Mouse (Mus musculus) heart, adult 2 months (tissue): ENCODE data around the gene Gm11172. TPM values are rescaled to one million over a fixed set of nuclear protein-coding genes. Genes with fewer than 3 reads are reported as not detected.

Source experiments
- DNase-seq, 2 experiments: peaks; one replicate each; pipeline ENCODE4 v3.0.0; 2021
- H3K27ac ChIP-seq: fragments of 200-600 bp; 2 replicates; pipeline ENCODE4 v1.8.1; 2022
- H3K27me3 ChIP-seq: fragments of 200-500 bp; 2 replicates; pipeline ENCODE4 v1.6.1; 2012; ENCODE audit warnings: mild to moderate bottlenecking, low read length, inconsistent platforms, mixed read lengths; ENCODE audit not compliant: control insufficient read depth, insufficient read depth
- H3K36me3 ChIP-seq: fragments of 200-500 bp; 2 replicates; pipeline ENCODE4 v1.6.1; 2012; ENCODE audit warnings: low read length, inconsistent platforms; ENCODE audit not compliant: control insufficient read depth, insufficient read depth
- H3K4me1 ChIP-seq: fragments of 200-500 bp; 2 replicates; pipeline ENCODE4 v1.6.1; 2011; ENCODE audit warnings: low read length; ENCODE audit not compliant: control insufficient read depth, insufficient read depth
- H3K4me3 ChIP-seq: fragments of 200-600 bp; 2 replicates; pipeline ENCODE4 v1.8.1; 2022
- H3K79me2 ChIP-seq: fragments of 200-500 bp; replicated peaks from 2 replicates; pipeline ENCODE4 v1.6.1; 2012; ENCODE audit warnings: mild to moderate bottlenecking, inconsistent platforms, low read length, moderate library complexity, mixed read lengths; ENCODE audit not compliant: control insufficient read depth, insufficient read depth
- H3K9ac ChIP-seq: fragments of 200-500 bp; 2 replicates; pipeline ENCODE4 v1.6.1; 2012; ENCODE audit warnings: low read depth, mild to moderate bottlenecking, control low read depth, inconsistent platforms, low read length, mixed read lengths
- CTCF ChIP-seq: fragments of 200-600 bp; IDR thresholded peaks from 2 replicates; pipeline ENCODE4 v1.8.1; 2022; ENCODE audit warnings: antibody characterized with exemption, mild to moderate bottlenecking, moderate library complexity
- EP300 ChIP-seq: fragments of 200-500 bp; IDR thresholded peaks from 2 replicates; pipeline ENCODE4 v1.6.1; 2011; ENCODE audit warnings: low read depth, low read length, control low read depth; ENCODE audit not compliant: insufficient read depth
- POLR2A ChIP-seq: fragments of 200-500 bp; IDR thresholded peaks from 2 replicates; pipeline ENCODE4 v1.6.1; 2011; ENCODE audit warnings: mild to moderate bottlenecking, low read depth, low read length, control low read depth; ENCODE audit not compliant: insufficient read depth
- WGBS: fragments of 180-500 bp; shearing (Covaris S2); methylation state at CpG from one replicate; pipeline ENCODE4 v1.1.7; 2018; 5-methylcytosine and 5-hydroxymethylcytosine counted together
- intact Hi-C: fragments of 180-260 bp; cut with DNase I; formaldehyde crosslinking; loops from one replicate; pipeline ENCODE4 v1.15.1; 2025
- long read RNA-seq: library from polyadenylated mRNA; stranded (forward); transcript quantifications from one replicate; pipeline ENCODE4 v2.0.0, GENCODE M21; 2021
- polyA plus RNA-seq: library from polyadenylated mRNA; depleted of rRNA; stranded (reverse); fragments of >200 nt; gene quantifications from 2 replicates; pipeline ENCODE4 v1.2.3, GENCODE M21; 2012; rRNA removed
- total RNA-seq, 2 experiments: library from RNA; stranded (reverse); gene quantifications; 2 replicates each; pipeline ENCODE4 v1.2.3; 2021

Gm11172 gene
- total RNA-seq (not detected), polyA plus RNA-seq (not detected in 2 replicates)
- long read RNA-seq = 0 reads

DNA sequence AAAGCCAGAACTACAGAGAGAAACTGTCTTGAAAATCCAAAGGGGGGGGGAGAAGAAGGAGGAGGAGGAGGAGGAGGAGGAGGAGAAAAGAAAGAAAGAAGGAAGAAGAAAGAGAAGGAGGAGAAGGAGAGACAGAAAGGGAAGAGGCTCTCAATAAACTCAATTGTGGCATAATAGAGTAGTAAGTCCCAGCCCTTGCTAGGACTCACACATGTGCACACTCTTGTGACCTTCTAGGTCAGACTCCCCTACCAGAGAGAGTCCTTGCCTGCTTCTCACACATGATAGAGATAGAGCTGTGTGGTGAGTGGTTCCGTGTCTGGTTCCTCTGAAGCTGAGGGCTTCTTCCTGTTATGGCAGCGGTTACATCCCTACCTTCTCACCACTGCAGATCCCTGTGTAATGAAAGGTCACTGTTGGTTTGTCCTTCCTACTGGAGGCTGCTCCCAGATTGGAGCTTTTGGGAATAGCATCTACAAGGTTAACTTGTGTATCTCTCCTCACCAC lies at the start of gene Gm11172:
Gene Gm11172 (plus strand): TSS at position 51 of the 507 bp plus-strand sequence.
- no peaks in the 10 kb centered on the region for H3K79me2 ChIP-seq
- H3K36me3 ChIP-seq = no peaks in the 10 kb centered on the region
- intact Hi-C loops = no loop called here
- H3K27ac ChIP-seq = no peak within 1 kb of the TSS
- peaks cover 2% of the 10 kb centered on the region for H3K4me1 ChIP-seq
- H3K27me3 ChIP-seq = no peaks in the 10 kb centered on the region
- H3K4me3 ChIP-seq = no peak within 1 kb of the TSS
- TF ChIP-seq POLR2A = no peak
- TF ChIP-seq EP300 = no peak
- TF ChIP-seq CTCF = no peak
- WGBS = 67% methylated on average over 2 of the region's 2 CpGs
- DNase-seq = no peak
- no peak within 1 kb of the TSS for H3K9ac ChIP-seq

- no peaks in the 10 kb centered on the region for H3K27me3 ChIP-seq
- H3K4me1 ChIP-seq = peaks cover 6% of the 10 kb centered on the region
- H3K9ac ChIP-seq = no peak overlapping the region
- no peaks in the 10 kb centered on the region for H3K79me2 ChIP-seq
- no peaks in the 10 kb centered on the region for H3K36me3 ChIP-seq
- H3K27ac ChIP-seq = peak overlapping the region; percentile 3
- WGBS = 59% methylated on average over 6 of the region's 6 CpGs
- TF ChIP-seq POLR2A (no peak), CTCF (no peak), EP300 (no peak)
- no peak for DNase-seq
- H3K4me3 ChIP-seq = no peak overlapping the region
- intact Hi-C loops = no loop called here
Measured at GRCm38 (mm10) chr16:10763540-10764264, 49.0 kb upstream of the Gm11172 start.

DNA sequence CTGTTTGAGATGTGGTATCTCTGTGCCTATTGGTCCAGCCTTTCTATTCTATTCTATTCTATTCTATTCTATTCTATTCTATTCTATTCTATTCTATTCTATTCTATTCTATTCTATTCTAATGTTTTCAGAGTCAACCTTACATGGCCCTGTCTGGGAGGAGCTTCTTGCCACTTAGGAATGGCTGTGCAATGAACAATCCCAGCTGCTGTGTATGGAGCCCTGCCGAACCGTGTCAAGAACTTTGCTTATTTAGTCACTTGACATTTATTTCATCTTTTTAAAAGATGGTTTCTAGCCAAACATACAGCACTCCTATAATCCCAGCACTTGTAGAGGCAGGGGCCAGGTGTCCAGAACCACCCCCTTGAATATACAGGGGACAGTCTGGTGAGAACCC lies 48.4 kb upstream of the Gm11172 start:
- H3K36me3 ChIP-seq = no peaks in the 10 kb centered on the region
- H3K79me2 ChIP-seq = no peaks in the 10 kb centered on the region
- intact Hi-C loops = no loop called here
- TF ChIP-seq CTCF = no peak
- TF ChIP-seq EP300 = no peak
- no peak for TF ChIP-seq POLR2A
- no peak overlapping the region for H3K9ac ChIP-seq
- no peak overlapping the region; the same call in 1 of the 2 replicates for H3K27ac ChIP-seq
- no peaks in the 10 kb centered on the region for H3K27me3 ChIP-seq
- WGBS = 45% methylated on average over 2 of the region's 2 CpGs
- H3K4me3 ChIP-seq = no peak overlapping the region
- peak in 1 of 2 experiments; percentile 28 for DNase-seq
- peaks cover 6% of the 10 kb centered on the region for H3K4me1 ChIP-seq

DNA sequence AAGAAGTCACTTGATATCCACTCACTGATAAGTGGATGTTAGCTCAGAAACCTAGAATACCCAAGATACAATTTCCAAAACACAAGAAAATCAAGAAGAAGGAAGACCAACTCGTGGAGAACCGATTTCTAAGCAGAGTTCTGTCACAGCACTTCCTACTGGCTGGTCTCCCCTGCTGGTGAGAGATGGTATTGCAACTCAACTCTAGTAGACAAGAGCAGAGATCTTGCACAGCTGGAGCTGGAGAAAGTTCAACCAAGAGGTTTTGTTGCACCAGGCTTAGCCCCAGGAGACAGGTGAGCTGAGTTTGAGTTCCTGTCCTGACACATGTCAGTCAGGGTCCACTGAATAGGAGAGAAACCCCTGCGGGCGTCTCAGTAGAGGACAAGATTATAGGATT lies 45.6 kb upstream of the Gm11172 start:
- Histone ChIP-seq H3K36me3 (no peaks in the 10 kb centered on the region), H3K27ac (no peak overlapping the region), H3K9ac (no peak overlapping the region), H3K79me2 (no peaks in the 10 kb centered on the region), H3K4me1 (no peaks in the 10 kb centered on the region; the same call in 1 of the 2 replicates), H3K27me3 (no peaks in the 10 kb centered on the region), H3K4me3 (no peak overlapping the region)
- no peak for TF ChIP-seq POLR2A
- TF ChIP-seq CTCF = peak; percentile 93
- peak; percentile 61 to 65 for DNase-seq
- 34% methylated on average over 4 of the region's 4 CpGs for WGBS
- intact Hi-C loops = loop anchor here (1.0 to 2.0 kb wide), 2 partner anchors 102 to 127 kb away; no protein-coding TSS in a partner anchor

DNA sequence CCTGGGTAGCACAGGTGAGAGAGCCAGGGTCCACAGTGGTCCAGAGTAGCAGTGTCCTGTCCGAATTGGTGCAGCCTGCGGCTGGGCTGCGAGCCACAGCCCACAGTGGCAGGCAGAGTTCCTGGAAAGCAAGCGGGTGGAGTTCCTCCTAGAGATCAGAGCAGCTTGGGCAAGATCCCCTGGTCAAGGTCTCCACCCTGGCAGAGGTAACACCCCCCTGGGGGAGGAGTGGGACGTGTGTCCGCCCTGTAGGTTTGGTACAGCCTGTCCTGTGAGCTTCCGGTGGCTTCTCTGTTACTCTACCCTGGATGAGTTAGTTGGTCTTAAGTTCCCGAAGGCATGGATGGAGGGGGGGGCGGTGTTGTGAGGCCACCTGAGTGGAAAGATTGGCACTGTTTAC lies 43.9 kb upstream of the Gm11172 start:
- TF ChIP-seq CTCF (no peak), POLR2A (no peak), EP300 (no peak)
- no peak for DNase-seq
- intact Hi-C loops = no loop called here

DNA sequence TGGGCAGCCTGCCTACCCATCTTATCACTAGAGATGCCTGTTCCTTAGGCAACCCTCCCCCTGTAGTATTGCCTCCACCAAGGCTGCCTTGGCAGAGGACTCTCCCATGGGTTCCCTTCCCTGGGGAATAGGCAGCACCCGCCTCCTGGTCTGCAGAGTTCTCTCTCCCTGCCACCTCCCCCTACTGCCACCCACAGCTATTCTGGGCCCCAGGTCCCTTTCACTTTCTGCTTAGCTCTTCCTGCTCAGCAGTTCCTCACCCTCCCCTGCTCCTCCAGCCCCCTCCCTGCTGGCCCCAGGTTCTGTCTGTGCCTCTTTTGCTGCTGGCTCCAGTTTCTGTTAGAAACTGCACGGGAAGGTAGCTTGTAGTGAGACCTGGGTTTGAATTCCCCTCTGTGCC lies 43.1 kb upstream of the Gm11172 start:
- Histone ChIP-seq H3K79me2 (no peaks in the 10 kb centered on the region), H3K9ac (no peak overlapping the region), H3K4me1 (no peaks in the 10 kb centered on the region; the same call in 1 of the 2 replicates), H3K4me3 (no peak overlapping the region), H3K27me3 (no peaks in the 10 kb centered on the region), H3K27ac (no peak overlapping the region), H3K36me3 (no peaks in the 10 kb centered on the region)
- 39% methylated on average over 2 of the region's 2 CpGs for WGBS
- no peak for DNase-seq
- TF ChIP-seq EP300 (no peak), POLR2A (no peak), CTCF (no peak)
- intact Hi-C loops = no loop called here

More for the DNA sequence above, 43.9 kb upstream of the Gm11172 start:
- H3K9ac ChIP-seq = no peak overlapping the region
- WGBS = 60% methylated on average over 9 of the region's 9 CpGs
- no peaks in the 10 kb centered on the region; the same call in 1 of the 2 replicates for H3K4me1 ChIP-seq
- no peaks in the 10 kb centered on the region for H3K27me3 ChIP-seq
- H3K36me3 ChIP-seq = no peaks in the 10 kb centered on the region
- H3K4me3 ChIP-seq = no peak overlapping the region
- H3K79me2 ChIP-seq = no peaks in the 10 kb centered on the region
- no peak overlapping the region for H3K27ac ChIP-seq
